Mouse (Mus musculus) G1E (cell line): Measurements from ENCODE around the gene Mtm1.

ENCODE experiments used
- CTCF ChIP-seq: IDR thresholded peaks from 2 replicates; pipeline ENCODE4 v1.5.1; 2012; ENCODE audit warnings: low read depth, low read length, inconsistent platforms, mixed read lengths
- GATA1 ChIP-seq: IDR thresholded peaks from 2 replicates; pipeline ENCODE4 v1.6.1; 2012; ENCODE audit warnings: borderline replicate concordance, low read length, inconsistent platforms, mixed read lengths
- POLR2AphosphoS5 ChIP-seq: IDR thresholded peaks from 2 replicates; pipeline ENCODE4 v1.6.1; 2012; ENCODE audit warnings: low read depth, low read length, inconsistent platforms; ENCODE audit not compliant: insufficient replicate concordance

- TF ChIP-seq GATA1: no peak
- no peak for TF ChIP-seq CTCF
- TF ChIP-seq POLR2AphosphoS5: no peak
Observed at GRCm38 (mm10) chrX:71204776-71205175, 5.8 kb upstream of the Mtm1 start.
